Mouse (Mus musculus) spleen, adult 2 months (tissue): ENCODE measurements at regions not wholly inside any gene's neighbourhood (a gene's known extent, or its start where the extent isn't known, plus 50 kb on each side); places are given as distances from the start of the nearest gene placed in this dataset.

Experiments
- DNase-seq, 2 experiments: peaks; one replicate each; pipeline versions ENCODE4 v3.0.0 to v3.0.0-alpha.2; 2012 to 2021; ENCODE audit warnings: low spot score in 2 of 2, low read depth in 1 of 2
- H3K27ac ChIP-seq: fragments of 200-500 bp; 2 replicates; pipeline ENCODE4 v1.5.1; 2012; ENCODE audit warnings: low read length, inconsistent platforms; ENCODE audit not compliant: insufficient read depth
- H3K27me3 ChIP-seq: fragments of 200-500 bp; 2 replicates; pipeline ENCODE4 v1.6.1; 2012; ENCODE audit warnings: mild to moderate bottlenecking, moderate library complexity, low read length, inconsistent platforms; ENCODE audit not compliant: control insufficient read depth, insufficient read depth
- H3K36me3 ChIP-seq: fragments of 200-500 bp; 2 replicates; pipeline ENCODE4 v1.6.1; 2012; ENCODE audit warnings: mild to moderate bottlenecking, low read length, inconsistent platforms; ENCODE audit not compliant: control insufficient read depth, insufficient read depth
- H3K4me1 ChIP-seq: fragments of 200-500 bp; 2 replicates; pipeline ENCODE4 v1.6.1; 2011; ENCODE audit warnings: inconsistent platforms; ENCODE audit not compliant: control insufficient read depth, insufficient read depth, insufficient read length
- H3K4me3 ChIP-seq: fragments of 200-500 bp; 2 replicates; pipeline ENCODE4 v1.5.1; 2011; ENCODE audit warnings: mild to moderate bottlenecking, inconsistent platforms; ENCODE audit not compliant: insufficient read depth, insufficient read length; ENCODE audit errors: extremely low read depth
- CTCF ChIP-seq: fragments of 200-500 bp; IDR thresholded peaks from 2 replicates; pipeline ENCODE4 v1.5.1; 2011; ENCODE audit warnings: mild to moderate bottlenecking, inconsistent platforms; ENCODE audit not compliant: insufficient read depth, insufficient read length, insufficient replicate concordance; ENCODE audit errors: extremely low read depth
- POLR2A ChIP-seq: fragments of 200-500 bp; IDR thresholded peaks from 2 replicates; pipeline ENCODE4 v1.6.1; 2011; ENCODE audit warnings: low read depth, low read length, inconsistent platforms
- WGBS: fragments of 180-500 bp; shearing (Covaris S2); methylation state at CpG from one replicate; pipeline ENCODE4 v1.1.7; 2018; 5-methylcytosine and 5-hydroxymethylcytosine counted together

DNA sequence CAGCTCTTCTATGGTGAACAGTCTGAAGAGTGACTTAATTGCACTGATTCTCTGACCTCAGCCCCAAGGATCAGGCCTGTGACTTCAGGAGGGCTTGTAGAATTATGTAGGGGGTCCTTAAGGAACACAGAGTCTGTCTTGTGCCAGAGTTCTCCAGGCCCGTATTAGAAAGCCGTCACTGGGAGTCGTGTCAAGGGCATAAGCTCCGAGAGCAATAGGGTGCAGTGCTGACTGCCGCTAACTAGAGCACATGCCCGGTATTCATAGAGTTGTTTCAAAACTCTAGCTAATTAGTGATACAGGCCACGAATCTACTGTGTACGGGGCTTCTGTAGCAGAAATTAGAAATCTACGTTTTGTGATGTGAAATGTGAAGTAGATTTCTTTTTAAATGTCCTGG lies 179.7 kb upstream of the N4bp1 start:
- Histone ChIP-seq H3K4me3 (no peak overlapping the region), H3K27ac (no peak overlapping the region), H3K36me3 (no peaks in the 10 kb centered on the region), H3K27me3 (no peaks in the 10 kb centered on the region), H3K4me1 (no peaks in the 10 kb centered on the region)
- TF ChIP-seq CTCF (no peak), POLR2A (no peak)
- DNase-seq, result no peak
- WGBS, result 97% methylated on average over 9 of the region's 9 CpGs

DNA sequence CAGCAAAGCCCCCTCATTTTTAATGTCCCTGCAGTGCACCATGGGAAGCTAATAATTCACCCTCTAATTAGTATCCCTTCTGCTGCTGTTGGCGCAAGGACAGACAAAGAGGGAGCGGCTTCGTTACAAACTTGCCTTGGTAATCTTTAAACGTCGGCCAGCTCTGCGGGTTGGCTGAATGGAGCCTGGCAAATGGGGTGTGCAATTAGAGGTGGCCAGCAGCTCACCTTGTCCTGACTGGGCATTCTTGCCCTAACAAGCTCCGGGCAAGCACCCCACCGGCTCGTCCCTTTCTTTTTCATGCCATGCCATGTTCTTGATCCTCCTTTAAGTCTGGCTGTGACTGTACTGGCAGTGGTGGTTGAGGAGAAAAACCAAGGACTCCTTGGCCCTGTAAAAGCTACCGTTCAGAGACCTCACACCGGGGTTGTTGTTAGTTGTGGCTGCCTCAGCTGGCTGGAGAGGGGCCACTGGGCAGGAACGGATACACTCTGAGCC lies 179.2 kb upstream of the N4bp1 start:
- no peaks in the 10 kb centered on the region for H3K36me3 ChIP-seq
- 85% methylated on average over 12 of the region's 12 CpGs for WGBS

DNA sequence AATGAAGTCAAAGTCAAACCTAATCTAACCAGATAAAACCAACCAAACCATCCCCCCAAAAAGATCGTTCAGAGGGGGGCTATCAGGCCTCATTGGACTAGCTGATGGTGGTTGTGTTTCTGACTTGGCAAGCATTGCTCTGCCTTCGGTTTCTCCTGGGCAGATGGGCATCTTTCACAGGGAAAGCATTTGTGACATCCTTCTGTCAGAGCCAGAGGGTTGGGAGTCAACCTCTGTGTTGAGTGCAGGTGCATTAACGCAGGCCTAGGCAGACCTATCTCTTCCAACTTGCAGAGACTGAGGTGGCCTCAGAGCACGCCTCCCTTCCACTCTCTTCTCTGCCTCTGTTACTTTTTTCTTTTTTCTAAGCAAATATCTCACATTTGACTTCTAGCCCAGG lies 178.5 kb upstream of the N4bp1 start:
- 77% methylated on average over 4 of the region's 4 CpGs for WGBS
- no peak for DNase-seq
- H3K27me3 ChIP-seq, result no peaks in the 10 kb centered on the region
- TF ChIP-seq POLR2A (no peak), CTCF (no peak)
- no peak overlapping the region for H3K27ac ChIP-seq
- H3K36me3 ChIP-seq, result no peaks in the 10 kb centered on the region
- H3K4me3 ChIP-seq, result no peak overlapping the region
- no peaks in the 10 kb centered on the region for H3K4me1 ChIP-seq

More for the DNA sequence above, 179.2 kb upstream of the N4bp1 start:
- Histone ChIP-seq H3K27ac (no peak overlapping the region), H3K4me3 (no peak overlapping the region), H3K27me3 (no peaks in the 10 kb centered on the region), H3K4me1 (no peaks in the 10 kb centered on the region)
- DNase-seq, result no peak
- TF ChIP-seq CTCF, result no peak
- no peak for TF ChIP-seq POLR2A

DNA sequence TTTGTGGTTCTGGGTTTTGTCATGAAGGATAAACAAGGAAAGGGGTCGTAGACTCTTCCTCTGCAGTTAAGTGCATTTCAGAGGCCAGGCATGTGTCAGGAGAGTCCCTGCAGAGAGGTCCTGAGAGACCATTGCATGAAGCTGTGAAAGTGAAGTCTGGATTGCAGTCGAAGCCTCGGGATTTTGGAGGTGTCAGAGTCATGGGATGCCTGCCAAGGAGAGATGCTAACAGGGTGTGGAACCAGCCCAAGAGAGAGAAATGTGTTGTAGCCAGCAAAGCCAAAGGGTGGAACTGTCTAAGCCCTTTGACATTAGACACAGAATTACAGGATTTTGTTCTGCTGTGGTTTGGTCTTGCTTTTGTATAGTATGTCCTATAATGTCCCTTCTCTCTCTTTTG lies 164.7 kb upstream of the N4bp1 start:
- H3K27ac ChIP-seq, result no peak overlapping the region
- H3K4me1 ChIP-seq, result no peaks in the 10 kb centered on the region
- H3K4me3 ChIP-seq, result no peak overlapping the region
- DNase-seq, result no peak
- no peak for TF ChIP-seq POLR2A
- no peak for TF ChIP-seq CTCF
- no peaks in the 10 kb centered on the region for H3K36me3 ChIP-seq
- 45% methylated on average over 3 of the region's 3 CpGs for WGBS
- no peaks in the 10 kb centered on the region for H3K27me3 ChIP-seq

DNA sequence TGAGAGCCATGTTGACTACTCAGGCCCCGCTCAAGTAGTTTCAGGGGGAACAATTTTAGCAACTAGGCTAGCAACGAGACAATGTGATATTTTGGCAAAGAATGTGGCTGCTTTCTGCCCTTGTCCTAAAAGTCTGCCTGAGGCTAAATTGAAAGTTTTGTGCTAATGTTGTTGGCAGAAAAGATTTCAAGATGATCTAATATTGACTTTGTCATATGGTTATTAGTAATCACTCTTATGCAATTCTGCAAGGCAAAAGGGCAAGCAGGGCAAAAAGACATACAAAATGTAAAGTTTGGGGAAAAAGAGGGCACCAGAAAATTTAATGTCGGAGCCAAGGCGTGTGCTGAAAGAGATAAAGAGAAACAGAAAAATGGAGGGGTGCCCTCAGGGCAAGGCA lies 164.1 kb upstream of the N4bp1 start:
- no peaks in the 10 kb centered on the region for H3K36me3 ChIP-seq
- no peak overlapping the region for H3K27ac ChIP-seq
- DNase-seq, result no peak
- no peak for TF ChIP-seq POLR2A
- no peak overlapping the region for H3K4me3 ChIP-seq
- WGBS, result 87% methylated on average over 4 of the region's 4 CpGs
- no peaks in the 10 kb centered on the region for H3K4me1 ChIP-seq
- no peaks in the 10 kb centered on the region for H3K27me3 ChIP-seq

DNA sequence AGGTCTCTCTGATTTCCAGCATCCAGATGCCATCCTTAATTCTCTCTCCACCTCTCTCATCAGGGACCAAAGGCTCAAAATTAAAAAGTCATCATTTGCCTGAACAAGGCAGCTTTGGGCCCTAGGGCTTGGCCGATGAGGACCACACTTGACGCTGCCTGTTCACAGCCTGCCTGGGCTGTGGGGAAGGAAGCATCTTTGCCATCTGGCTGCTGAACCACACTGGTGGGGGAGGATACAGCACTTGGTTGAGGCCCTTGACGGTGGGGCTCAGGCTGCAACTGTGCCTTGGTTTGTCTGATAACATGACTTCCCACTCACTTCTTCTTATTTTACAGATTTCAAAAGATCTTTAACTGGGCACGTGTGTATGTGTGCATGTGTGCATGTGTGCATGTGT lies 161.5 kb upstream of the N4bp1 start:
- TF ChIP-seq POLR2A (no peak), CTCF (no peak)
- Histone ChIP-seq H3K4me1 (no peaks in the 10 kb centered on the region), H3K27ac (no peak overlapping the region), H3K36me3 (no peaks in the 10 kb centered on the region), H3K27me3 (no peaks in the 10 kb centered on the region), H3K4me3 (no peak overlapping the region)
- no peak for DNase-seq
- 26% methylated on average over 4 of the region's 4 CpGs for WGBS

DNA sequence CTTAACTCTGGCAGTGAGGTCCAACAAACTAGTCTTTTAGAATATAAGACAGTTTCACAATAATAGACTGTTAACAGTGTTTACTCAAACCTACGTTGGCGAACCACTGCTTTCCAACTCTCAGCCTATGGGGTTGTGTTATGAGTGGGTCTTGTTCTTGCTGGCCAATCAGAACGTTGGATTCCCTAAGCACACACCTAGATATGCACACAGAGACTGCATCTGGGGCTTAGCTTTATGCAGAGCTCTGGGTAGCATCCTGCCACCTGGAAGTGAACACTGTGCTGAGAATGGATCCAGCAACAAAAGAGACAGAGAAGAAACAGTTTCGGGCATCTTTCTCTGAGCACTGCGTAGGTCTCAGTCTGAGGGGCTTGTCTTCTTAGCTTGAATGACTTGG lies 158.0 kb upstream of the N4bp1 start:
- DNase-seq, result no peak
- H3K27ac ChIP-seq, result no peak overlapping the region
- H3K27me3 ChIP-seq, result 0 out of 2 replicates have a peak, but pooled peaks cover 3% of the 10 kb centered on the region
- H3K36me3 ChIP-seq, result no peaks in the 10 kb centered on the region
- no peak overlapping the region for H3K4me3 ChIP-seq
- no peak for TF ChIP-seq POLR2A
- no peak for TF ChIP-seq CTCF
- no peaks in the 10 kb centered on the region for H3K4me1 ChIP-seq
- 83% methylated on average over 5 of the region's 5 CpGs for WGBS
